In genomic region chr5:72987786-72988185, GRCm38 (mm10) we compare ENCODE assay signal across 41 mouse cellular contexts. TPM values are rescaled to one million over a fixed set of nuclear protein-coding genes. Genes with fewer than 3 reads are reported as not detected.
"Had no signal": no experiment of that assay in that cellular context is flagged by ENCODE, and none has a peak within 500 bp of the region (broad histone marks: within the 10 kb centered on the region; RNA-seq: fewer than 3 reads in every experiment).

No protein-coding gene starts in this region.

- DNase-seq: heart, postnatal 10 days; heart, postnatal 14 days; heart, postnatal 36 days; heart, postnatal 4 days; kidney, adult 11 months; kidney, adult 18-20 months; kidney, adult 2 months; kidney, adult 8-10 months; kidney, adult 9 months; kidney, postnatal 10 days; kidney, postnatal 14 days; kidney, postnatal 25 days; kidney, postnatal 36 days; kidney, postnatal 4 days; layer of hippocampus, adult 9-11 months; layer of hippocampus, postnatal 36 days had no signal

- H3K36me3 ChIP-seq: heart, embryonic 10.5 days; heart, embryonic 13.5 days; heart, embryonic 15.5 days; hindbrain, embryonic 10.5 days; hindbrain, embryonic 12.5 days; hindbrain, embryonic 13.5 days; hindbrain, embryonic 15.5 days; intestine, embryonic 15.5 days; kidney, embryonic 15.5 days had no signal

- ATAC-seq: hindbrain, embryonic 16.5 days; hindbrain, postnatal 0 days; inflammation-experienced regulatory T-cells, adult 6 months; intestine, embryonic 15.5 days; intestine, embryonic 16.5 days had no signal

- H3K4me3 ChIP-seq: heart, embryonic 10.5 days; heart, embryonic 13.5 days; heart, embryonic 15.5 days; hindbrain, embryonic 10.5 days; hindbrain, embryonic 12.5 days; hindbrain, embryonic 13.5 days; hindbrain, embryonic 15.5 days; intestine, embryonic 15.5 days; kidney, embryonic 15.5 days; layer of hippocampus, adult 2 months; left cerebral cortex, adult 2 months had no signal

- H3K27ac ChIP-seq: heart, embryonic 10.5 days; heart, embryonic 13.5 days; heart, embryonic 15.5 days; hindbrain, embryonic 10.5 days; hindbrain, embryonic 12.5 days; hindbrain, embryonic 13.5 days; hindbrain, embryonic 14.5 days; hindbrain, embryonic 15.5 days; hindbrain, postnatal 0 days; intestine, embryonic 15.5 days; kidney, embryonic 15.5 days; kidney, postnatal 0 days; layer of hippocampus, adult 2 months; left cerebral cortex, adult 2 months had no signal

- H3K4me2 ChIP-seq: heart, embryonic 11.5 days; heart, embryonic 13.5 days; heart, embryonic 15.5 days; hindbrain, embryonic 12.5 days; hindbrain, embryonic 13.5 days; hindbrain, embryonic 14.5 days; hindbrain, embryonic 15.5 days; intestine, embryonic 15.5 days; kidney, embryonic 15.5 days had no signal

- H3K9me3 ChIP-seq: heart, embryonic 10.5 days; heart, embryonic 13.5 days; heart, embryonic 15.5 days; hindbrain, embryonic 10.5 days; hindbrain, embryonic 12.5 days; hindbrain, embryonic 13.5 days; hindbrain, embryonic 15.5 days; intestine, embryonic 15.5 days; kidney, embryonic 15.5 days had no signal

- H3K27me3 ChIP-seq: heart, embryonic 13.5 days; heart, embryonic 15.5 days; hindbrain, embryonic 12.5 days; hindbrain, embryonic 13.5 days; hindbrain, embryonic 15.5 days; intestine, embryonic 15.5 days; kidney, embryonic 15.5 days had no signal

- H3K4me1 ChIP-seq: hindbrain, embryonic 15.5 days; intestine, embryonic 15.5 days; kidney, embryonic 15.5 days had no signal

- H3K9ac ChIP-seq: heart, embryonic 13.5 days; heart, embryonic 15.5 days; hindbrain, embryonic 12.5 days; hindbrain, embryonic 13.5 days; hindbrain, embryonic 14.5 days; hindbrain, embryonic 15.5 days; intestine, embryonic 15.5 days; kidney, embryonic 15.5 days had no signal

RNA-seq across cellular contexts. Expression of gene Gm10135, which starts 13.3 kb away (rescaled TPM):
- polyA plus RNA-seq: heart, embryonic 10.5 days; heart, embryonic 11.5 days; heart, embryonic 13.5 days; heart, embryonic 14.5 days; heart, embryonic 15.5 days; heart, embryonic 16.5 days; heart, postnatal 0 days; hindbrain, embryonic 10.5 days; hindbrain, embryonic 11.5 days; hindbrain, embryonic 12.5 days; hindbrain, embryonic 13.5 days; hindbrain, embryonic 14.5 days; hindbrain, embryonic 15.5 days; hindbrain, embryonic 16.5 days; hindbrain, postnatal 0 days; inflammation-experienced regulatory T-cells, adult 6 months; intestine, embryonic 15.5 days; intestine, embryonic 16.5 days; kidney, adult 2 months; kidney, embryonic 14.5 days; kidney, embryonic 15.5 days; kidney, embryonic 16.5 days; kidney, postnatal 0 days; large intestine, adult 2 months had no signal

RNA-seq across cellular contexts. Expression of gene Slc10a4, which starts 18.9 kb away (rescaled TPM):
- polyA plus RNA-seq: inflammation-experienced regulatory T-cells, adult 6 months had no signal
